Mouse (Mus musculus) thymus, postnatal 0 days (tissue): Measurements from ENCODE around the gene Adad2. TPM values are rescaled to one million over a fixed set of nuclear protein-coding genes. Genes with fewer than 3 reads are reported as not detected.

Experiments
- DNase-seq: peaks from one replicate; pipeline ENCODE4 v3.0.0-alpha.2; 2015; ENCODE audit warnings: low spot score
- polyA plus RNA-seq: library from polyadenylated mRNA; unstranded; fragments of >200 nt; fragmentation: Nextera tagmentation; extraction: Ambion mirVana; gene quantifications from 2 replicates; pipeline ENCODE4 v1.2.1, GENCODE M21; 2015

The Adad2 gene
- polyA plus RNA-seq, 1 experiment from 2014 or later, result not detected

DNA sequence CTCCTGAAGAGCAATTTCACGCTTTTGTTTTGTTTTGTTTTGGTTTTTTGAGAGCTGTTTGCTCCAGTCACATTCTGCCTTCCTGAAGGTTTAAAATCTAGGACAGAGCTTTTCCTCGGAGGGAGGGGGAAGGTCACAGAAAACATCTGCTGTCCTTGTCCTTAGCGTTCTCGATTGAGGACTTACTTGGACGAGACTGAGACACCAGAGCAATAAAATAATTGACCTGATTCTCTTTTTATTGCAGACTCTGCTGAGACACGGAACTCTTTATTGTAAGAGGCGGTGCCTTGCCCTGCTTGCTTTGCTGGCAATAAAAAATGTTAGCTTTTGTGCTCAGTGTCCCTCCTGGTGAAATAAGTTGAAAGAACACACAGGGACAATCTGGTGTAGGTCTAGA, 27.3 kb downstream of the Adad2 start:
- no peak for DNase-seq

DNA sequence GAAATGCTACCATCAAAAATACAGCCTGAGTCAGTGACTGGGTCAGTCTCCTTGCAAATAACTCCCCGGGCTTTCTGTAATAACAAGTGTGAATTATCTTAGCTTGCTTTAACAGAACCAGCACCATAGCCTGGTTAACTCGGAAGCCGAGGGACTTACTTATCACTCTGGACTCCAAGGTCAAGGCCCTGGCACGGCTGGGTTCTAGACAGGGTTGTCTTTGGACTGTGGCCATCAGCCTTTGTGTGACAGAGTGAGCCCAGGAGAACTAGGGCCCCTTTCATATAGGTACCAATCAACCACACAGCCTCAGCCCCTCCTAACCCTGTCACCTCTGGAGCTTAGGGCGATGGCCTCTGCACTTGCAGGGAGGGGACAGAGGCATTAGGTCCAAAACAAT, 28.5 kb downstream of the Adad2 start:
- DNase-seq, result no peak

DNA sequence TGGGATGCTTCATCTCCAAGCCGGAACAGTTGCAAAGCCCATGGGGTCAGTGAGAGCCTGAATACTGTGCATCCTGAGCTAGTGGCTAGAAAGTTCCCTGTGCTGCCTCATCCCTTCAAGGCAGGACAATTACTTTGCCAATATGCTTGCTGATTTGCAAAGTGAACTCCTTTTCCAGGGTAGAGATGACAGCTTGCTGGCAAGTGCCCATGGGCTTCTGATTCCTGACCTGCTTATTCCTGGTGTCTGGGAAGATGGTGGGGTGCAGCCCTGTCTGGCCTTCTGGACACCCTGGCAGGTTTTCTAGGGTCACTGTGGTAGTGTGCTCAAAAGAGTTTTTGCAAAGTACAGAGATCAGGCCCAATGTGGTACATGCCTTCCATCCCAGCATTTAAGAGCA, 30.4 kb downstream of the Adad2 start:
- no peak for DNase-seq

DNA sequence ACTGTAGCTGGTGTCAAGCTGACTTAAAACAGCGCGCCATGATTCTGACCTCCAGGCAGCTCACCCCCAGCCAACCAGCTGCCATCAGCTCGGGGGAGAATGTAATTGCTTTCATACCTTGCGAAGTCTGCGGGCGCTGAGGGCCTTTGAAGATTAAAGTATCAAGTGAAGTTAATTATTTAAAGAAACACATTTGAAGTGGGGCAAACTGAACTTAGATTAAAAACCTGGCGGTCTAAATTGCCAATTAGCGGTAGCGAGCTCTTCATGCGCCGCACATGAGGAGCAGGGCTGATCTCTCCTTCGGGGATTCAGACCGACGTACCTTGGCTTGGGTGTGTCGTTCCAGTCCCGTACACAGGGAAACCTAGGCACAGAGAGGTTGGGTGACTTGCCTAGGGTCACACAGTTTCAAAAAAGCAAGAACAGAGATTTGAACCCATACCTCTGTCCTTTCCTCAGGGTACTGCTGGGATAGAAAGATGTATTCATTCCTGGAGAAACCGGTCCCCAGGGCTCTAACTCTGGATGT, 31.9 kb downstream of the Adad2 start:
- DNase-seq, result no peak

DNA sequence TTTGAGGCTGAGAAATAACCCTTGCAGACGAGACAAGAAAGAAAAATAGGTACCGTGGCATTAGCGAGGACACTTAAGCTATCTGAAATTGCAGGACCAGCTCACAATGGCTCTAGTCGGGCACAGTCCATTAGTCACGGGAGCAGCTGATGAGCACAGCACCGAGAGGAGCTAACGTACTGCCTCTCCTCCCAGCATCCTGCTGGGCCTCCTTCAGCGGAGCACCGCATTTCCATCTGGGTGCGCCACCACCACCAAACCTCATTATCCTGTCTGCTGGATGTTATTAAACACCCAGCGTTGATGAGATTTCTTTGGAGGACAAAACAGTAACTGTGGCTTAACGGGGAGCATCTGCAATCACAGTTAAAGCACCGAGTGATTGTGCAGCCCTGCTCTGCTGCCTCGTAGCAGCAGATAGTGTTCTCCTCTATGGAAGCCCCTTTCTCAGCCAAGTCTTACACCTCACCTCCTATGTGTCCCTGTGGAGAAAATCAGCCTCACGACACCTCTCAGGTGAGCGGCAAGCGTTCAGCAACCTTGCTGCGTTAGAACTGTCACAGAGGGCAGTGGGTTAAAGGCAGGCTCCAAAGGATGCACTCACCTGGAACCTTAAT, 32.5 kb downstream of the Adad2 start:
- DNase-seq, result no peak

GRCm38 (mm10) chr8:119646197-119646596, 33.6 kb downstream of the Adad2 start:
- DNase-seq, result no peak

DNA sequence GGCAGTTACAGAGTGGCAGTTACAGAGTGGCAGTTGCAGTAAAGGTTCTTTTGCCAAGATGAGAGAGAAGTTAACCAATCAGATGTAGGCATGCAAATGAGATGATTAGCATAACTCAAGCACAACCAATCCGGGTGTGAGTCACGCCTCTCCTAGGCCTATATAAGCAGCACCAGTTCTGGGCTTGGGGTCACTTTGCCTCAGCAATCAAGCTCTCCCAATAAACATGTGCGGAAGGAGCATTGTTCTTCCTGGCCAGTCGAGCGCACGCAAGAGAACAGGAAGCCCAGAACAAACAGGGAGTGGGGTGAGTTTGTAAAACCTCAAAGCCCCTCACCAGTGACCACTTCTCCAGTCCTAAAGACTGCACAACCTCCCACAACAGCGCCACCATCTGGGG, 34.3 kb downstream of the Adad2 start:
- DNase-seq, result no peak

- DNase-seq, result no peak
These were observed 38.8 kb downstream of the Adad2 start for GRCm38 (mm10) chr8:119651324-119651723.

DNA sequence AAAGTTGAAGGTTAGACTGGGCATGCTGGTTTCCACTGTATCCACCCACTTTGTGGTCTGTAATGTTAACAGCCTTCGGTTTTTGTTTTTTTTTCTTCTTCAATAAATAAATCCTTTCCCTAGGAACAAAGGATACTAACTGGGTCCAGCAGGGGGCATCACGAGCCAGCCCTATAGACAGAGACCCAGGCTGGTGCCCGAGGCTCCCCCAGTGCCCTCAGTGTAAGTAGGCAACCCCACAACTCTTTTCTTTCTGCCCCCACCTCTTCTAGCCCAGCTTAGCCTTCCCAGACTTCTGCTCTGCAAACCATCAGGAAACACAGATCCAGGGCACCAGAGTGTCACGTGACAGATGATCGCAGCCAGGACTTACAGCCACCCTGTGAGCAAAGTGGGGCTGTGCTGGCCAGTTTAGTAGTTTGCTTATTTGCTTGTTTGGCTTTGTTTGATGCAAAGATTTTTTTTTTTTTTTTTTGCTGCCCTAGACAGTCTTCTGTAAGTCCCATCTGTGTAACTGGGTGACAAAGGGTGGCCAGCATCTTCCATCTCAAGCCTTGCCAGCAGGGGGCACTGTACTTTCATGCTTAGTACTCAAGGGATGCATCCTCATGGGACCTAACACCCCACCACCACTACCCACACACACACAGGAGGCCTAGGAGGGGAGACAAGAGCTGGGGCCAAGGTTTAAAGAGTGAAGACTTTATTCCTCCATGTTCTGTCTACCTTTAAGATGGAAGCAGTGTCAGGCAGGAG, 44.3 kb downstream of the Adad2 start:
- no peak for DNase-seq

- DNase-seq, result no peak
These were observed 48.5 kb downstream of the Adad2 start for GRCm38 (mm10) chr8:119661081-119661480.

DNA sequence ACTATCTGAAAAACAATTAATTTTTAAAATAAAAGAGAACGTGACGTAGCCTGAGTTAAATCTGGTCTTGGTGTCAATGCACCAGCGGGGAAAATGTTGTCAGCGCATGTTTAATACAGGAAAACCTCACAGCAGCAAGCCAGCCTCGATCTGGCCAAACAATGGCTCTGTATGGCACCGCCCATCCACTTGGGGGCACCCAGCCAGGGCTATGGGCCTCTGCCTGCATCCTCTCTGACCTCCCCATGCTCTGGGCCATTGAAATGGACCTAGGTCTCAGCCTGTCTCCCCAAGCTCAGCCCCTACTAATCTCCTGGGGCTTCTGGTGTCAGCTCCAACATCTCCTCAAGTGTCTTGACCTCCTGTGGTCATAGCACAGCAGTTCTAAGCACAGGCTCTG, 49.3 kb downstream of the Adad2 start:
- no peak for DNase-seq

GRCm38 (mm10) chr8:119663440-119663839, 50.9 kb downstream of the Adad2 start:
- no peak for DNase-seq

DNA sequence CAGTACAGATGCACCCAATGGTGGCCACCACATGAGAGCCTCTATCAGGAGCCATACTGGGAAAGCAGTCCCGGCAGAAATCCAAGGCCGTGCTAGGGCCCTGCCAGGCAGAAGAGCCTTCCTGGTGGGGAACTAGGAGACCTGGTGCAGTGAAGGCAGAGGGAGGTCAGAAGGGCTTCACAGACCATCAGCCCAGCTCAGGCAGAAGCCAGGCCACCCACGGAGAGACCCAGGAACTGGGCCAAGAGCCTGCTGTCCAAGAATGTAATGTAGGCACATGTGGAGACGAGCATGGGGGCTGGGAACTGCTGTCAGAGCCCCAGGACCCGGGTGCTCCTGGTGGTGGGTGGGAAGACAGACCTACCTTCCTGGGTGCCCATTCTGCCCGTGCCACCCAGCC, 52.7 kb downstream of the Adad2 start:
- DNase-seq, result no peak

Other genes starting within 250 kb of the Adad2 start
- gene Mlycd, start 217.9 kb upstream of the Adad2 start, polyA plus RNA-seq, result 11.6 and 13.4 TPM in 2 replicates
- 1.4 and 1.6 TPM in 2 replicates for gene Osgin1, start 178.6 kb upstream of the Adad2 start, polyA plus RNA-seq
- gene Necab2, start 166.0 kb upstream of the Adad2 start, polyA plus RNA-seq, result 0.12 TPM in 2 replicates
- 0.18 TPM in 1 of 2 replicates, not detected in the other for gene Slc38a8, start 111.0 kb upstream of the Adad2 start, polyA plus RNA-seq
- gene Mbtps1, start 54.0 kb upstream of the Adad2 start, polyA plus RNA-seq, result 88.5 and 92.3 TPM in 2 replicates
- 185 and 200 TPM in 2 replicates for gene Hsdl1, start 37.6 kb upstream of the Adad2 start, polyA plus RNA-seq
- 1.6 and 1.7 TPM in 2 replicates for gene Dnaaf1, start 37.5 kb upstream of the Adad2 start, polyA plus RNA-seq
- 29.5 and 29.8 TPM in 2 replicates for gene Taf1c, start 7.5 kb upstream of the Adad2 start, polyA plus RNA-seq
- 0.04 and 0.07 TPM in 2 replicates for gene Kcng4, start 22.9 kb downstream of the Adad2 start, polyA plus RNA-seq
- 0.91 and 0.99 TPM in 2 replicates for gene Wfdc1, start 53.6 kb downstream of the Adad2 start, polyA plus RNA-seq
- gene Atp2c2, start 87.3 kb downstream of the Adad2 start, polyA plus RNA-seq, result 0.27 and 0.29 TPM in 2 replicates
- gene Tldc1, start 165.7 kb downstream of the Adad2 start, polyA plus RNA-seq, result 9.0 and 9.2 TPM in 2 replicates
- 94.3 and 127 TPM in 2 replicates for gene Cotl1, start 227.8 kb downstream of the Adad2 start, polyA plus RNA-seq
- 19.1 and 20.5 TPM in 2 replicates for gene Klhl36, start 249.5 kb downstream of the Adad2 start, polyA plus RNA-seq